Mouse (Mus musculus): ENCODE measurements around the gene Muc5ac. TPM values are rescaled to one million over a fixed set of nuclear protein-coding genes. Genes with fewer than 3 reads are reported as not detected.
"Not testable (repeated sequence)": the region's sequence is repeated elsewhere in the genome, so short reads cannot be mapped to it uniquely, and the experiment has no call there.

Gene Muc5ac
- total and polyA plus RNA-seq, 2 experiments from 2014 or later: not detected

- Histone ChIP-seq H3K9ac (no peak overlapping the region), H3K27ac (ENCODE audit: low read depth, low read length) (no peak overlapping the region), H3K4me2 (ENCODE audit: low read depth) (no peak overlapping the region), H3K27me3 (ENCODE audit: insufficient read depth, low read length) (no peaks in the 10 kb centered on the region), H3K36me3 (ENCODE audit: insufficient read depth) (no peaks in the 10 kb centered on the region), H3K4me1 (ENCODE audit: insufficient read depth) (no peaks in the 10 kb centered on the region), H3K4me3 (ENCODE audit: low read depth, low read length) (no peak overlapping the region), H3K9me3 (ENCODE audit: low read length) (no peaks in the 10 kb centered on the region)
- DNase-seq (no peak), ATAC-seq (no peak)
- 39% methylated on average over 1 of the region's 1 CpGs for WGBS
- TF ChIP-seq CTCF (IDR thresholded peaks at IDR 0.05; ENCODE audit: low read depth): no peak
Measured at GRCm38 (mm10) chr7:141772058-141772557, 16.7 kb upstream of the Muc5ac start.

DNA sequence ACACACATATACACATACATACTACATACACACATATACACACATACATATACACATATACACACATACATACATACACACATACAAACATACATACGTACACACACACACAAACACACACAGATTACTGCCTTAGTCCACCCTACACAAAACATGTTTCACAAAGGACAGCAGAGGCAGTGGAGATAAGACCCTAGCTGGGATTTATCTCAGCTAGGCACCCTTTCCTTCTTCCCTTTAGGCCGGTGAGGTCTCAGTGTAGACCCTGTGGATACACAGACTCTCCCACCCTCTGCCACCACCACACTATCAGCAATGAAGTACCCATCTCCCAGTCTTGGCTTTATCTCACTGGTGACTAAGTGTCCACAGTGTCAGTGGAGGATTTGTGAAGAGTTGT is 13.9 kb upstream of the Muc5ac start:
- H3K27ac ChIP-seq (ENCODE audit: low read depth, low read length): no peak overlapping the region
- WGBS: 96% methylated on average over 2 of the region's 2 CpGs
- no peaks in the 10 kb centered on the region for H3K36me3 ChIP-seq (ENCODE audit: insufficient read depth)
- no peak overlapping the region for H3K4me3 ChIP-seq (ENCODE audit: low read depth, low read length)
- no peaks in the 10 kb centered on the region for H3K27me3 ChIP-seq (ENCODE audit: insufficient read depth, low read length)
- no peaks in the 10 kb centered on the region for H3K9me3 ChIP-seq (ENCODE audit: low read length)
- no peaks in the 10 kb centered on the region for H3K4me1 ChIP-seq (ENCODE audit: insufficient read depth)
- ATAC-seq (no peak), DNase-seq (no peak)
- no peak for TF ChIP-seq CTCF (IDR thresholded peaks at IDR 0.05; ENCODE audit: low read depth)
- H3K4me2 ChIP-seq (ENCODE audit: low read depth): no peak overlapping the region
- H3K9ac ChIP-seq: no peak overlapping the region

DNA sequence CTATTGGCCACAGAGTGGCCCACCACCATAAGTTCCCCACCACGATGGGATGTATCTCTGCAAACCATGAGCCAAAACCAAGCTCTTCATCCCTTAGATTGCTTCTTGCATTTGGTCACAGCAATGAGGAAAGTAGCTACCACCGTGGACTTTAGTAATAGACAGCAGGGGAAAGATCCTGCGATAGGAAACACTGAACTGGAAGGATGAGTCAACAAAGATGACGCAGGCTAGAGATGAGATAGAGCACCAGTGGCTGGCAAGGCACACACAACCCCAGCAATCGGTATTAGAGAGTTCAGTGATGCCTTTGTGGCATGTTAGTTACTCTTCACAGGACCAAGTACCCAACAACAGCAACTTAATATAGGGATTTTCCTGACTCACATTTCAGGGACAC is 12.6 kb upstream of the Muc5ac start:
- Histone ChIP-seq H3K27me3 (ENCODE audit: insufficient read depth, low read length) (no peaks in the 10 kb centered on the region), H3K9me3 (ENCODE audit: low read length) (no peaks in the 10 kb centered on the region), H3K9ac (no peak overlapping the region), H3K4me1 (ENCODE audit: insufficient read depth) (no peaks in the 10 kb centered on the region), H3K27ac (ENCODE audit: low read depth, low read length) (no peak overlapping the region), H3K4me2 (ENCODE audit: low read depth) (no peak overlapping the region), H3K4me3 (ENCODE audit: low read depth, low read length) (no peak overlapping the region), H3K36me3 (ENCODE audit: insufficient read depth) (no peaks in the 10 kb centered on the region)
- no peak for TF ChIP-seq CTCF (IDR thresholded peaks at IDR 0.05; ENCODE audit: low read depth)
- no peak for ATAC-seq
- 94% methylated on average over 5 of the region's 5 CpGs for WGBS
- DNase-seq: no peak

DNA sequence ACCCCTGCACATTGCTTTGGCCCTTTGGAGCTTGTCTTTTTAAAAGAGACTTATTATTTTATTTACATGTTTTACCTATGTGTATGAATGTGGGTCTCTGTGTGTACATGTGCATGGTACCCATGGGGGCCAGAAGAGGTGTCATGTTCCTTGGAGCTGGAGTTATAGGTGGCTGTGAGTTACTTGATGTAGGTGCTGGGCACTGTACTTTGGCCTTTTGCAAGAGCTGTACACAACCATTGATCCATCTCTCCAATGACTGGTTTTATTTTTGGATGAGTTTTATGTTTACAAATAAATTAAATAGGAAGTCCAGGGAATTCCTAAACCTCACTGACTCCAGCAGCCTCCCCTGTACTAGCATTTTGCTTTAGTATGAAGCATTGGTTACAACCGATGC is 5.5 kb downstream of the Muc5ac start:
- Histone ChIP-seq H3K27me3 (ENCODE audit: insufficient read depth, low read length) (no peaks in the 10 kb centered on the region), H3K4me1 (ENCODE audit: insufficient read depth) (no peaks in the 10 kb centered on the region), H3K4me3 (ENCODE audit: low read depth, low read length) (no peak overlapping the region), H3K9me3 (ENCODE audit: low read length) (no peaks in the 10 kb centered on the region), H3K9ac (no peak overlapping the region), H3K4me2 (ENCODE audit: low read depth) (no peak overlapping the region), H3K27ac (ENCODE audit: low read depth, low read length) (no peak overlapping the region), H3K36me3 (ENCODE audit: insufficient read depth) (no peaks in the 10 kb centered on the region)
- ATAC-seq (no peak), DNase-seq (no peak)
- WGBS: 93% methylated on average over 1 of the region's 1 CpGs
- TF ChIP-seq CTCF (IDR thresholded peaks at IDR 0.05; ENCODE audit: low read depth): no peak

DNA sequence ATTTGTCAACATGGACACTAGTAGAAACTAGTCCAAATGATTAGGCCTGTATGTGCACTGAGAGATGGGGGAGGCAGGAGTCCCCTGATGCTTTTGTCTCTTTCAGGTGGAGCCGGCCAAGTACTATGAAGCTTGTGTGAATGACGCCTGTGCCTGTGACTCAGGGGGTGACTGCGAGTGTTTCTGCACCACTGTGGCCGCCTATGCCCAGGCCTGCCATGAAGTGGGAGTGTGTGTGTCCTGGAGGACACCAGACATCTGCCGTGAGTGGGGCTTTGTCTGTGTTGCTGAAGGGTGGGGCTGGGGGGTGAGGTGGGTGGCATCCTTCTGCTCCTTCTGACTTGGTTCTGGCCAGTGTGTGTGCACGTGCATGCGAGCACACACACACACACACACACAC is 14.4 kb downstream of the Muc5ac start:
- DNase-seq: no peak
- no peak overlapping the region for H3K9ac ChIP-seq
- H3K27me3 ChIP-seq (ENCODE audit: insufficient read depth, low read length): no peaks in the 10 kb centered on the region
- no peaks in the 10 kb centered on the region for H3K9me3 ChIP-seq (ENCODE audit: low read length)
- H3K4me2 ChIP-seq (ENCODE audit: low read depth): no peak overlapping the region
- H3K4me1 ChIP-seq (ENCODE audit: insufficient read depth): no peaks in the 10 kb centered on the region
- H3K36me3 ChIP-seq (ENCODE audit: insufficient read depth): no peaks in the 10 kb centered on the region
- ATAC-seq: no peak
- no peak overlapping the region for H3K4me3 ChIP-seq (ENCODE audit: low read depth, low read length)
- no peak overlapping the region for H3K27ac ChIP-seq (ENCODE audit: low read depth, low read length)
- WGBS: 87% methylated on average over 7 of the region's 7 CpGs
- no peak for TF ChIP-seq CTCF (IDR thresholded peaks at IDR 0.05; ENCODE audit: low read depth)

- no peak for ATAC-seq
Measured at GRCm38 (mm10) chr7:141805384-141805783, 16.6 kb downstream of the Muc5ac start.

DNA sequence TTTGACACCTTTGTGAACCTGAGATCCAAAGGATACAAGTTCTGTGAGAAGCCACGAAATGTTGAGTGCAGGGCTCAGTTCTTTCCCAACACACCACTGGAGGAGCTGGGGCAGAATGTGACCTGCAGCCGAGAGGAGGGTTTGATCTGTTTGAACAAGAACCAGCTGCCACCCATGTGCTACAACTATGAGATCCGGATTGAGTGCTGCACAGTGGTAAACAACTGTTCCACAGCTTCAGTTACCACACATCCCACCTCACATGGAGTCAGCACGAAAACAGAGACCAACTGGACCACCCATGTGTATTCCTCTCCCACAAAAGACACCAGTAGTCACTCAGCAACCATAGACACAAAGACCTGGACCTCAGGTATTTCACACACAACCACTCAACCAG is 19.1 kb downstream of the Muc5ac start:
- H3K9me3 ChIP-seq (ENCODE audit: low read length); H3K9ac ChIP-seq; H3K4me2 ChIP-seq (ENCODE audit: low read depth); ATAC-seq; H3K27me3 ChIP-seq (ENCODE audit: insufficient read depth, low read length); H3K4me1 ChIP-seq (ENCODE audit: insufficient read depth); H3K36me3 ChIP-seq (ENCODE audit: insufficient read depth); H3K4me3 ChIP-seq (ENCODE audit: low read depth, low read length); DNase-seq; H3K27ac ChIP-seq (ENCODE audit: low read depth, low read length): not testable (repeated sequence)
- no CpG with 5 or more reads among the region's 4 CpGs for WGBS

More at GRCm38 (mm10) chr7:141805384-141805783, 16.6 kb downstream of the Muc5ac start:
- H3K4me2 ChIP-seq (ENCODE audit: low read depth): no peak overlapping the region
- no peaks in the 10 kb centered on the region for H3K27me3 ChIP-seq (ENCODE audit: insufficient read depth, low read length)
- no peak overlapping the region for H3K27ac ChIP-seq (ENCODE audit: low read depth, low read length)
- WGBS: 89% methylated on average over 7 of the region's 7 CpGs
- no peak overlapping the region for H3K9ac ChIP-seq
- TF ChIP-seq CTCF (IDR thresholded peaks at IDR 0.05; ENCODE audit: low read depth): no peak
- H3K4me3 ChIP-seq (ENCODE audit: low read depth, low read length): no peak overlapping the region
- no peaks in the 10 kb centered on the region for H3K4me1 ChIP-seq (ENCODE audit: insufficient read depth)
- DNase-seq: no peak
- H3K36me3 ChIP-seq (ENCODE audit: insufficient read depth): no peaks in the 10 kb centered on the region
- no peaks in the 10 kb centered on the region for H3K9me3 ChIP-seq (ENCODE audit: low read length)

DNA sequence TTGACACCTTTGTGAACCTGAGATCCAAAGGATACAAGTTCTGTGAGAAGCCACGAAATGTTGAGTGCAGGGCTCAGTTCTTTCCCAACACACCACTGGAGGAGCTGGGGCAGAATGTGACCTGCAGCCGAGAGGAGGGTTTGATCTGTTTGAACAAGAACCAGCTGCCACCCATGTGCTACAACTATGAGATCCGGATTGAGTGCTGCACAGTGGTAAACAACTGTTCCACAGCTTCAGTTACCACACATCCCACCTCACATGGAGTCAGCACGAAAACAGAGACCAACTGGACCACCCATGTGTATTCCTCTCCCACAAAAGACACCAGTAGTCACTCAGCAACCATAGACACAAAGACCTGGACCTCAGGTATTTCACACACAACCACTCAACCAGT is 21.2 kb downstream of the Muc5ac start:
- H3K27me3 ChIP-seq (ENCODE audit: insufficient read depth, low read length); H3K9ac ChIP-seq; H3K9me3 ChIP-seq (ENCODE audit: low read length); H3K4me1 ChIP-seq (ENCODE audit: insufficient read depth); ATAC-seq; DNase-seq; H3K27ac ChIP-seq (ENCODE audit: low read depth, low read length); H3K4me3 ChIP-seq (ENCODE audit: low read depth, low read length); H3K4me2 ChIP-seq (ENCODE audit: low read depth); H3K36me3 ChIP-seq (ENCODE audit: insufficient read depth): not testable (repeated sequence)
- no CpG with 5 or more reads among the region's 4 CpGs for WGBS

Measured in forebrain, postnatal 0 days (tissue).